Mouse (Mus musculus) gastrocnemius, postnatal 36 days (tissue): ENCODE measurements at regions not wholly inside any gene's neighbourhood (a gene's known extent, or its start where the extent isn't known, plus 50 kb on each side); places are given as distances from the start of the nearest gene placed in this dataset.

Source experiments
- DNase-seq, 2 experiments: peaks; one replicate each; pipeline ENCODE4 v3.0.0; 2022
- intact Hi-C: fragments of 180-260 bp; cut with DNase I; formaldehyde crosslinking; loops from one replicate; pipeline ENCODE4 v1.15.1; 2025

GRCm38 (mm10) chr13:44114856-44115255 is 330.3 kb downstream of the Cd83 start:
- intact Hi-C loops = no loop called here
- no peak for DNase-seq

DNA sequence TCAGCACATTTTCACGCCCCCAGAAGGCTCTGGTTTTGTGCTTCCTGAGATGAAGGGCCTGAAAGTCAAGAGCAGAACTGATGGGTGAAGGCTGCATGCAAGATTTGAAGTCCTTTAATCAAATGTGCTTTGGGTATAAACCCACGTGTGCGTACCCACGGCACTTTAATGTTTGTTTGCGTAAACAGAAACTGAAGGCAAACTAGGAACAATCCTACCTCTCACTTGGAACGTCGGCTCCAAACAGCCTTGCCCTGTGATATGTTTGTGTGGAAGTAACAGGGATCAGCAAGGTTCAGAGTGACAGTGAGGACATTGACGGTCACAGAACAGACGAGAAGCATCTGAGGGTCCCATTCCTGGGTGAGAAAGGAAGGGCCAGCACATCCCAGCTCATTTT is 333.3 kb downstream of the Cd83 start:
- no peak for DNase-seq
- intact Hi-C loops = no loop called here

GRCm38 (mm10) chr13:44118846-44119245 is 334.3 kb downstream of the Cd83 start:
- intact Hi-C loops = no loop called here
- no peak for DNase-seq

- intact Hi-C loops = no loop called here
- no peak for DNase-seq
Measured at GRCm38 (mm10) chr13:44121241-44121671, 336.7 kb downstream of the Cd83 start.

GRCm38 (mm10) chr13:44121932-44122331 is 337.4 kb downstream of the Cd83 start:
- DNase-seq = no peak
- intact Hi-C loops = no loop called here

DNA sequence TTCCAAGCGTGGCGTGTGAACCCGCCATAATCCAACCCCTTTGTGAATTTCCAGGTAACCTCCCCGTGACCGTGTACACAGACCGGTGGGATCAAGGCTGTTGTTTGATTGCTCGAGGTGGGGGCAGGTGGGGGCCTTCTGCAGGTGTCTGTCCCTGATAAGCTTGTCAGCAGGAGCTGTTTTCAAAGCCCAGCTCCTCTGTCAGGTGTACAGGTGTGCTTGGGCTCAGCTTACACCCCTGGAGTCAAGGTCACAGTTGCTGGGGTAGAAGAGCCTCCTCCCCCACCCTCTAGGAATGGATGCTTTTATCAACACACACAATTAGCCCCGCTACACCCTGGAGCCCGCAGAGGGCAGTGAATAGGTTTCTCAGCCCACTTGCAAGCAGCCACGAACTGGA is 341.6 kb downstream of the Cd83 start:
- intact Hi-C loops = no loop called here
- no peak for DNase-seq

GRCm38 (mm10) chr13:44128506-44129274 is 344.1 kb downstream of the Cd83 start:
- intact Hi-C loops = no loop called here
- no peak for DNase-seq

DNA sequence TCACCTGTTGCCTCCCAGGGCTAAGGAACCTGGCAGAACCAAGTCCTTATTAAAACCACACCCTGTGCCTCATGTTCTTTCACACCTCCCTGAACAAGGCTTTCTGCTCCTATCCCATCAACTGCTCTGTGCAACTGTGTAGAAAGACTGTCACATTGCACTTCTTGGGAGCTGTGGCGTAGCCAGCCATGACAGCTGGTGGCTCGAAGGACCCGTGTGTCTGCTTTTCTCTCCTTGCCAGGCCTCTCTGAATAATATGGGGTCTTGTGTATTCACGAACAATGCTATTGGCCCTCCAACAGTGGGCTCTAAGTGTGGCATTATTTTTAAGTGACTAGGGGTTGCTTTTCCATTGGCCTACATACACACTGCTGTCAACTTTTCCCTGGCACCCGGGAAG is 347.3 kb downstream of the Cd83 start:
- no peak for DNase-seq
- intact Hi-C loops = no loop called here

- no peak for DNase-seq
- intact Hi-C loops = no loop called here
Measured at GRCm38 (mm10) chr13:44132510-44132909, 347.9 kb downstream of the Cd83 start.

DNA sequence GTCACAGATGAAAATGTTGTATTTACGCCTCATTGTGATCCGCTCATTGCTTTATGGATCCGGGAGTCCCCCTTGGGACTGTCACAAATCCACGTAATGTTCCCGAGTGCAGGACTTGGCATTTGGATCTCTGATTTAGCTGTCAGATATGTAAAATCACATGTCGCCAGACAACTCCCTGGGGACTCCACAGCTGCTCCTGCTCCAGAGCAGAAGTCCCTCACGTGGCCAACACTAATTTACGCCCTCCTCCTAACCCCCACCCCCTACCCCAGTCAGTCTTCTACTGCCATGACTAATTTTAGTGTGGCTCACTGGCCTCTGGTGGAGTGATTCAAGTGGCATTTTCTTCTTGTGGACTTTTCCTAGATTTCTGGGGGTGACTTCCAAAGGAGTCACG is 348.9 kb downstream of the Cd83 start:
- peak in 1 of 2 experiments; percentile 9 for DNase-seq
- intact Hi-C loops = no loop called here

GRCm38 (mm10) chr13:44141181-44141580 is 356.6 kb downstream of the Cd83 start:
- intact Hi-C loops = no loop called here
- no peak for DNase-seq

GRCm38 (mm10) chr13:44145441-44145840 is 360.9 kb downstream of the Cd83 start:
- no peak for DNase-seq
- intact Hi-C loops = no loop called here

- DNase-seq = no peak
- intact Hi-C loops = no loop called here
Measured at GRCm38 (mm10) chr13:44147841-44148240, 363.3 kb downstream of the Cd83 start.

GRCm38 (mm10) chr13:44149499-44149898 is 364.9 kb downstream of the Cd83 start:
- no peak for DNase-seq
- intact Hi-C loops = no loop called here

- intact Hi-C loops = no loop called here
- no peak for DNase-seq
Measured at GRCm38 (mm10) chr13:44151526-44151925, 367.0 kb downstream of the Cd83 start.

DNA sequence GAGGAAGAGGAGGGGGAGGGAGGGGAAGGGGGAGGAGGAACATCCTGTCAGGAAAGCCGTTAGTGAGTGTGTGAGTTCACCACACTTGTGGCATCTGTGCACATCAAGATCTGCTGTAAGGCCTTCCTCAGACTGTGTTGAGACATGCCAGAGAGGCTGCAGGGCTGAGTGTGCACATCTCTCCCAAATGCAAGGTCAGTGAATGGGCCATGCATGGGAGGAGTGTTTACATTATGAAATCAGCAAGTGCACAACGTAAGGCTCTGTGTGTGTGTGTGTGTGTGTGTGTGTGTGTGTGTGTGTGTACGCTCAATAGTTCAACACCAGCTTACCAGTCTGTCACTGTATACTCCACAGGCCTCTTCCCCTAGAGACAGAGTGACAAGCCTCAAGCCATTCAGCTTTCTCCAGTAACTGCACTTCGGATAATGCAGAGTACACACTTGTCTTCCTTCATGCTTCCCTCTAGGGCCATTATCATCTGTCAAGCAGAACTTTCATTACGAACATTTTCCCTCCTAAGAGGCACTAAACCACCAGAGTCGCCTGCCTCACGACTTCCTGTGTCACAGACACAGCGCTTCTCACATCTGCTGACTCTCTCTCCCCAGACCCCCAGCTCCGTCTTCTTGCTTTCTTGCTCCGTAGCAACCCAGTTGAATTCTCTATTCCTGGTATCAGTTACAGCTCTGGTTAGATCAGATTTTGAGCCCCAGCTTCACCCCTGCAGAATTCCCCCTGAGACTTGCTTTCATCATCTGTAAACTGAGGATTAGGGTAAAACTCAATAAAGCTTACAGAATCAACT is 368.4 kb downstream of the Cd83 start:
- DNase-seq = no peak
- intact Hi-C loops = no loop called here

- no peak for DNase-seq
- intact Hi-C loops = no loop called here
Measured at GRCm38 (mm10) chr13:44153784-44154183, 369.2 kb downstream of the Cd83 start.

DNA sequence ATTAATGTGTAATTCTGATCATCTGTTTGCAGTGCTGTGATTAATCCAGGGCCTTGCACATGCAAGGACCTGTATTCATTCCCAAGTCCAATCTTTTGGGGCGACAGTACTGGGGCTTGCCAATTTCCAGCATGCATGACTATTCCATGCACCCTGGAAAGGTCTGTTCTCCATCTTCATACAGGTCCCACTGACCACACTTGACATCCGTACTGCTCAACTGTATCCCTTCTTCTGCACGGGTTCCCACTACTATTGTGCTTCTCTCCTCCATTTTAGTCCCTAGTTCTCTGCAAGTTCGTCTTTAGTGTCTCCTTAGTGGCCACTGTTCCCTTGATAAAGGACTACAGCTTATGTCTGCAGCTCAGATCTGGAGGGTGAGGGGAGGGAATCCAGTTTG is 371.4 kb downstream of the Cd83 start:
- intact Hi-C loops = no loop called here
- DNase-seq = no peak

- DNase-seq = no peak
- intact Hi-C loops = no loop called here
Measured at GRCm38 (mm10) chr13:44156546-44156945, 372.0 kb downstream of the Cd83 start.

- DNase-seq = no peak
- intact Hi-C loops = no loop called here
Measured at GRCm38 (mm10) chr13:44157236-44157635, 372.7 kb downstream of the Cd83 start.

DNA sequence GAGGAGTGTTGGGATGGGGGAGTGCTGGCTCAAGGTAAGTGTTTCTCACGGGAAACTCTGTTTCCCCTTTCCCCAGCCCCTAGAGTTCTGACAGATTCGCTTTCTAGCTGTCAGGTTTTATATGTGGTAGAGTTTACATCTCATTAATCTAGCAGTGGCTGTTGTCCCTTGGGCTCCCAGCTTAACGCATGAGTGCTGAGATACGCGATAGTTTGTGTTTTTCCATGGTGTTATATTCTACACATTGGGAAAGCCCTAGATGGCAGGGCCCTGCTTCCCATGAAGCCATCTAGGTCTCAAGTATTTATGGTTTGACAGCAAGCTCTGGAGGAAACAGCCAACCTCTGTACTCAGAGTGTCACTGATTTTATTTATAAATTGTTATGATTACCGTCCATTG is 373.8 kb downstream of the Cd83 start:
- DNase-seq = no peak
- intact Hi-C loops = no loop called here

GRCm38 (mm10) chr13:44159346-44159745 is 374.8 kb downstream of the Cd83 start:
- no peak for DNase-seq
- intact Hi-C loops = no loop called here
